ENCODE assay signal across 13 mouse cellular contexts in genomic region chr2:22752492-22752891, GRCm38 (mm10).
"Had no signal": no experiment of that assay in that cellular context is flagged by ENCODE, and none has a peak within 500 bp of the region (broad histone marks: within the 10 kb centered on the region; RNA-seq: fewer than 3 reads in every experiment).

No protein-coding gene starts in this region.

- ATAC-seq: lung, postnatal 0 days; midbrain, embryonic 13.5 days had no signal

- H3K4me1 ChIP-seq: limb, embryonic 12.5 days; midbrain, embryonic 13.5 days; neural tube, embryonic 15.5 days had no signal

- H3K9ac ChIP-seq: limb, embryonic 12.5 days; liver, embryonic 15.5 days; midbrain, embryonic 13.5 days; neural tube, embryonic 15.5 days had no signal

- H3K36me3 ChIP-seq: limb, embryonic 12.5 days; liver, embryonic 15.5 days; midbrain, embryonic 13.5 days; neural tube, embryonic 15.5 days had no signal

- H3K27me3 ChIP-seq: limb, embryonic 12.5 days; liver, embryonic 15.5 days; midbrain, embryonic 13.5 days; neural tube, embryonic 15.5 days had no signal

- H3K27ac ChIP-seq: limb, embryonic 12.5 days; liver, embryonic 15.5 days; midbrain, embryonic 13.5 days; neural tube, embryonic 15.5 days; stomach, postnatal 0 days had no signal

- H3K9me3 ChIP-seq: limb, embryonic 12.5 days; liver, embryonic 15.5 days; midbrain, embryonic 13.5 days; neural tube, embryonic 15.5 days had no signal

- H3K4me3 ChIP-seq: limb, embryonic 12.5 days; liver, embryonic 15.5 days; midbrain, embryonic 13.5 days; myocyte; neural tube, embryonic 15.5 days had no signal

- DNase-seq: kidney, adult 2 months; kidney, postnatal 36 days; liver; lung, adult 2 months; lung, postnatal 36 days; thymus, postnatal 4 days had no signal
